Mouse (Mus musculus): Measurements from ENCODE around the gene Ppp4r4. TPM values are rescaled to one million over a fixed set of nuclear protein-coding genes. Genes with fewer than 3 reads are reported as not detected.

Ppp4r4 gene
- total and polyA plus RNA-seq, 2 experiments: 1.3 to 6.5 TPM

Other genes starting within 250 kb of the Ppp4r4 start
- not detected in 2 replicates for gene Fam181a, start 221.3 kb upstream of the Ppp4r4 start, total RNA-seq (2014; rRNA removed)
- gene Fam181a, start 221.3 kb upstream of the Ppp4r4 start, polyA plus RNA-seq (2012; rRNA removed): not detected in 2 replicates
- gene Asb2, start 176.3 kb upstream of the Ppp4r4 start, total RNA-seq (2014; rRNA removed): 2.7 and 3.6 TPM in 2 replicates
- gene Asb2, start 176.3 kb upstream of the Ppp4r4 start, polyA plus RNA-seq (2012; rRNA removed): 5.6 TPM in 2 replicates
- gene Otub2, start 143.6 kb upstream of the Ppp4r4 start, total RNA-seq (2014; rRNA removed): 1.3 and 1.7 TPM in 2 replicates
- 2.1 and 2.5 TPM in 2 replicates for gene Otub2, start 143.6 kb upstream of the Ppp4r4 start, polyA plus RNA-seq (2012; rRNA removed)
- gene 9330161L09Rik, start 124.5 kb upstream of the Ppp4r4 start, total RNA-seq (2014; rRNA removed): 0.13 and 0.46 TPM in 2 replicates
- 0.20 TPM in 1 of 2 replicates, not detected in the other for gene 9330161L09Rik, start 124.5 kb upstream of the Ppp4r4 start, polyA plus RNA-seq (2012; rRNA removed)
- 22.8 and 24.4 TPM in 2 replicates for gene Ddx24, start 106.5 kb upstream of the Ppp4r4 start, total RNA-seq (2014; rRNA removed)
- 15.6 and 19.0 TPM in 2 replicates for gene Ddx24, start 106.5 kb upstream of the Ppp4r4 start, polyA plus RNA-seq (2012; rRNA removed)
- gene Ifi27, start 98.1 kb upstream of the Ppp4r4 start, total RNA-seq (2014; rRNA removed): 126 and 149 TPM in 2 replicates
- 157 and 288 TPM in 2 replicates for gene Ifi27, start 98.1 kb upstream of the Ppp4r4 start, polyA plus RNA-seq (2012; rRNA removed)
- 38.3 and 72.7 TPM in 2 replicates for gene Ifi27l2a, start 88.6 kb upstream of the Ppp4r4 start, total RNA-seq (2014; rRNA removed)
- gene Ifi27l2a, start 88.6 kb upstream of the Ppp4r4 start, polyA plus RNA-seq (2012; rRNA removed): 28.5 and 68.1 TPM in 2 replicates
- 6.3 and 10.0 TPM in 2 replicates for gene Ifi27l2b, start 75.1 kb upstream of the Ppp4r4 start, total RNA-seq (2014; rRNA removed)
- gene Ifi27l2b, start 75.1 kb upstream of the Ppp4r4 start, polyA plus RNA-seq (2012; rRNA removed): 2.7 and 7.4 TPM in 2 replicates
- gene Serpina10, start 99.2 kb downstream of the Ppp4r4 start, total RNA-seq (2014; rRNA removed): 204 and 223 TPM in 2 replicates
- gene Serpina10, start 99.2 kb downstream of the Ppp4r4 start, polyA plus RNA-seq (2012; rRNA removed): 74.7 and 83.9 TPM in 2 replicates
- gene Serpina6, start 124.9 kb downstream of the Ppp4r4 start, total RNA-seq (2014; rRNA removed): 256 and 388 TPM in 2 replicates
- 227 and 246 TPM in 2 replicates for gene Serpina6, start 124.9 kb downstream of the Ppp4r4 start, polyA plus RNA-seq (2012; rRNA removed)
- not detected in 2 replicates for gene Serpina16, start 143.9 kb downstream of the Ppp4r4 start, total RNA-seq (2014; rRNA removed)
- gene Serpina16, start 143.9 kb downstream of the Ppp4r4 start, polyA plus RNA-seq (2012; rRNA removed): not detected in 2 replicates
- not detected in 2 replicates for gene Serpina1f, start 163.2 kb downstream of the Ppp4r4 start, total RNA-seq (2014; rRNA removed)
- gene Serpina1f, start 163.2 kb downstream of the Ppp4r4 start, polyA plus RNA-seq (2012; rRNA removed): not detected in 2 replicates
- 5,740 and 5,936 TPM in 2 replicates for gene Serpina1d, start 241.3 kb downstream of the Ppp4r4 start, total RNA-seq (2014; rRNA removed)
- gene Serpina1d, start 241.3 kb downstream of the Ppp4r4 start, polyA plus RNA-seq (2012; rRNA removed): 7,463 and 8,304 TPM in 2 replicates

All from liver, adult 2 months (tissue).